Mouse (Mus musculus) hindbrain, embryonic 13.5 days (tissue): ENCODE measurements at regions not wholly inside any gene's neighbourhood (a gene's known extent, or its start where the extent isn't known, plus 50 kb on each side); places are given as distances from the start of the nearest gene placed in this dataset.
A peak's percentile ranks its signal among the peaks of the same experiment; 100 is the strongest.

Experiments
- ATAC-seq: fragments of 200-750 bp; cut with Nextera tagmentation; 2 replicates; pipeline ENCODE4 v1.8.0; 2017; ENCODE audit warnings: moderate TSS enrichment; ENCODE audit not compliant: low FRiP score
- H3K27ac ChIP-seq: fragments of 300-500 bp; sonication (generic); 2 replicates; pipeline ENCODE4 v1.5.1; 2015; ENCODE audit warnings: inconsistent platforms, mild to moderate bottlenecking, moderate library complexity
- H3K27me3 ChIP-seq: fragments of 300-500 bp; sonication (generic); 2 replicates; pipeline ENCODE4 v1.6.1; 2015; ENCODE audit warnings: mild to moderate bottlenecking, inconsistent platforms
- H3K36me3 ChIP-seq: fragments of 300-500 bp; sonication (generic); 2 replicates; pipeline ENCODE4 v1.6.1; 2015; ENCODE audit warnings: mild to moderate bottlenecking, inconsistent platforms
- H3K4me1 ChIP-seq: fragments of 300-500 bp; sonication (generic); replicated peaks from 2 replicates; pipeline ENCODE4 v1.6.1; 2015; ENCODE audit warnings: inconsistent platforms
- H3K4me2 ChIP-seq: fragments of 300-500 bp; sonication (generic); 2 replicates; pipeline ENCODE4 v1.6.1; 2015; ENCODE audit warnings: inconsistent platforms, mild to moderate bottlenecking, moderate library complexity
- H3K4me3 ChIP-seq: fragments of 300-500 bp; sonication (generic); 2 replicates; pipeline ENCODE4 v1.5.1; 2015; ENCODE audit warnings: mild to moderate bottlenecking, inconsistent platforms
- H3K9ac ChIP-seq: fragments of 300-500 bp; sonication (generic); 2 replicates; pipeline ENCODE4 v1.6.1; 2015; ENCODE audit warnings: mild to moderate bottlenecking, inconsistent platforms
- H3K9me3 ChIP-seq: fragments of 300-500 bp; sonication (generic); 2 replicates; pipeline ENCODE4 v1.6.1; 2016; ENCODE audit warnings: inconsistent platforms
- WGBS: fragments of 180-500 bp; shearing (Covaris S2); methylation state at CpG from one replicate; pipeline ENCODE4 v1.1.7; 2015; 5-methylcytosine and 5-hydroxymethylcytosine counted together

GRCm38 (mm10) chr5:91822844-91823576 lies 139.9 kb downstream of the Rchy1 start:
- no peaks in the 10 kb centered on the region for H3K36me3 ChIP-seq
- H3K4me2 ChIP-seq: no peak overlapping the region
- H3K9me3 ChIP-seq: no peaks in the 10 kb centered on the region
- 71% methylated on average over 9 of the region's 9 CpGs for WGBS
- H3K4me1 ChIP-seq: no peaks in the 10 kb centered on the region
- H3K27me3 ChIP-seq: no peaks in the 10 kb centered on the region
- no peak for ATAC-seq
- no peak overlapping the region for H3K27ac ChIP-seq
- H3K4me3 ChIP-seq: no peak overlapping the region
- no peak overlapping the region for H3K9ac ChIP-seq

- no peaks in the 10 kb centered on the region for H3K27me3 ChIP-seq
- H3K9me3 ChIP-seq: no peaks in the 10 kb centered on the region
- no peaks in the 10 kb centered on the region for H3K36me3 ChIP-seq
- no peak overlapping the region for H3K9ac ChIP-seq
- no peaks in the 10 kb centered on the region for H3K4me1 ChIP-seq
- peak overlapping the region; percentile 60; the same call in 1 of the 2 replicates for H3K27ac ChIP-seq
- no peak overlapping the region for H3K4me2 ChIP-seq
- no peak overlapping the region for H3K4me3 ChIP-seq
- peak; percentile 84 for ATAC-seq
- WGBS: 51% methylated on average over 12 of the region's 12 CpGs
These were observed 144.1 kb downstream of the Rchy1 start for GRCm38 (mm10) chr5:91818800-91819199.

GRCm38 (mm10) chr5:91818195-91818594 lies 144.7 kb downstream of the Rchy1 start:
- H3K36me3 ChIP-seq: no peaks in the 10 kb centered on the region
- H3K4me3 ChIP-seq: no peak overlapping the region
- no peaks in the 10 kb centered on the region for H3K4me1 ChIP-seq
- no peak overlapping the region for H3K4me2 ChIP-seq
- no peaks in the 10 kb centered on the region for H3K27me3 ChIP-seq
- no peaks in the 10 kb centered on the region for H3K9me3 ChIP-seq
- no peak overlapping the region for H3K9ac ChIP-seq
- no peak for ATAC-seq
- 79% methylated on average over 11 of the region's 11 CpGs for WGBS
- peak overlapping the region; percentile 60; the same call in 1 of the 2 replicates for H3K27ac ChIP-seq

- H3K4me2 ChIP-seq: no peak overlapping the region
- no peak overlapping the region for H3K27ac ChIP-seq
- H3K9ac ChIP-seq: no peak overlapping the region
- H3K27me3 ChIP-seq: no peaks in the 10 kb centered on the region
- H3K4me3 ChIP-seq: no peak overlapping the region
- H3K9me3 ChIP-seq: no peaks in the 10 kb centered on the region
- no peak for ATAC-seq
- H3K36me3 ChIP-seq: no peaks in the 10 kb centered on the region
- H3K4me1 ChIP-seq: no peaks in the 10 kb centered on the region
- 84% methylated on average over 3 of the region's 3 CpGs for WGBS
These were observed 146.4 kb downstream of the Rchy1 start for GRCm38 (mm10) chr5:91816376-91816950.

GRCm38 (mm10) chr5:91814956-91815355 lies 147.9 kb downstream of the Rchy1 start:
- no peak overlapping the region for H3K27ac ChIP-seq
- H3K36me3 ChIP-seq: no peaks in the 10 kb centered on the region
- no peak overlapping the region for H3K4me2 ChIP-seq
- no peak for ATAC-seq
- no peak overlapping the region for H3K4me3 ChIP-seq
- no peaks in the 10 kb centered on the region for H3K27me3 ChIP-seq
- H3K9ac ChIP-seq: no peak overlapping the region
- no peaks in the 10 kb centered on the region for H3K9me3 ChIP-seq
- H3K4me1 ChIP-seq: no peaks in the 10 kb centered on the region
- WGBS: 82% methylated on average over 6 of the region's 6 CpGs

- 78% methylated on average over 4 of the region's 4 CpGs for WGBS
These were observed 148.5 kb downstream of the Rchy1 start for GRCm38 (mm10) chr5:91814417-91814762.

GRCm38 (mm10) chr5:91813547-91814416 lies 149.1 kb downstream of the Rchy1 start:
- H3K36me3 ChIP-seq: no peaks in the 10 kb centered on the region
- no peak overlapping the region for H3K4me2 ChIP-seq
- WGBS: 95% methylated on average over 5 of the region's 5 CpGs
- no peak for ATAC-seq
- H3K27me3 ChIP-seq: no peaks in the 10 kb centered on the region
- no peak overlapping the region for H3K27ac ChIP-seq
- H3K9me3 ChIP-seq: no peaks in the 10 kb centered on the region
- no peak overlapping the region for H3K9ac ChIP-seq
- no peak overlapping the region for H3K4me3 ChIP-seq
- no peaks in the 10 kb centered on the region for H3K4me1 ChIP-seq

More at GRCm38 (mm10) chr5:91814417-91814762, 148.5 kb downstream of the Rchy1 start:
- Histone ChIP-seq H3K4me2 (no peak overlapping the region), H3K9ac (no peak overlapping the region), H3K27ac (no peak overlapping the region), H3K4me1 (no peaks in the 10 kb centered on the region), H3K4me3 (no peak overlapping the region), H3K9me3 (no peaks in the 10 kb centered on the region), H3K36me3 (no peaks in the 10 kb centered on the region), H3K27me3 (no peaks in the 10 kb centered on the region)
- no peak for ATAC-seq

GRCm38 (mm10) chr5:91807070-91808065 lies 155.5 kb downstream of the Rchy1 start:
- no peaks in the 10 kb centered on the region for H3K27me3 ChIP-seq
- WGBS: 83% methylated on average over 18 of the region's 18 CpGs
- no peak overlapping the region for H3K9ac ChIP-seq
- no peaks in the 10 kb centered on the region for H3K9me3 ChIP-seq
- H3K4me1 ChIP-seq: no peaks in the 10 kb centered on the region
- no peak overlapping the region for H3K4me2 ChIP-seq
- H3K36me3 ChIP-seq: no peaks in the 10 kb centered on the region
- no peak overlapping the region for H3K4me3 ChIP-seq
- no peak for ATAC-seq
- H3K27ac ChIP-seq: no peak overlapping the region

GRCm38 (mm10) chr5:91801297-91801980 lies 161.4 kb downstream of the Rchy1 start:
- no peak overlapping the region for H3K4me2 ChIP-seq
- no peaks in the 10 kb centered on the region for H3K27me3 ChIP-seq
- WGBS: 97% methylated on average over 3 of the region's 3 CpGs
- no peak for ATAC-seq
- H3K9ac ChIP-seq: no peak overlapping the region
- H3K9me3 ChIP-seq: no peaks in the 10 kb centered on the region
- H3K4me3 ChIP-seq: no peak overlapping the region
- H3K4me1 ChIP-seq: no peaks in the 10 kb centered on the region
- H3K36me3 ChIP-seq: no peaks in the 10 kb centered on the region
- no peak overlapping the region for H3K27ac ChIP-seq

GRCm38 (mm10) chr5:91797362-91797761 lies 165.5 kb downstream of the Rchy1 start:
- H3K9me3 ChIP-seq: no peaks in the 10 kb centered on the region
- H3K27me3 ChIP-seq: no peaks in the 10 kb centered on the region
- H3K9ac ChIP-seq: no peak overlapping the region
- H3K4me3 ChIP-seq: no peak overlapping the region
- H3K4me1 ChIP-seq: no peaks in the 10 kb centered on the region
- no peaks in the 10 kb centered on the region for H3K36me3 ChIP-seq
- 88% methylated on average over 3 of the region's 3 CpGs for WGBS
- H3K27ac ChIP-seq: no peak overlapping the region
- H3K4me2 ChIP-seq: no peak overlapping the region
- no peak for ATAC-seq

- Histone ChIP-seq H3K36me3 (no peaks in the 10 kb centered on the region), H3K27ac (no peak overlapping the region), H3K4me1 (no peaks in the 10 kb centered on the region), H3K9me3 (no peaks in the 10 kb centered on the region), H3K4me2 (no peak overlapping the region), H3K27me3 (no peaks in the 10 kb centered on the region), H3K9ac (no peak overlapping the region), H3K4me3 (no peak overlapping the region)
- WGBS: 61% methylated on average over 6 of the region's 6 CpGs
- ATAC-seq: no peak
These were observed 170.1 kb downstream of the Rchy1 start for GRCm38 (mm10) chr5:91792732-91793131.
